Mouse (Mus musculus): ENCODE measurements around the gene Hist1h4h.
A peak's percentile ranks its signal among the peaks of the same experiment; 100 is the strongest.

The Hist1h4h gene

DNA sequence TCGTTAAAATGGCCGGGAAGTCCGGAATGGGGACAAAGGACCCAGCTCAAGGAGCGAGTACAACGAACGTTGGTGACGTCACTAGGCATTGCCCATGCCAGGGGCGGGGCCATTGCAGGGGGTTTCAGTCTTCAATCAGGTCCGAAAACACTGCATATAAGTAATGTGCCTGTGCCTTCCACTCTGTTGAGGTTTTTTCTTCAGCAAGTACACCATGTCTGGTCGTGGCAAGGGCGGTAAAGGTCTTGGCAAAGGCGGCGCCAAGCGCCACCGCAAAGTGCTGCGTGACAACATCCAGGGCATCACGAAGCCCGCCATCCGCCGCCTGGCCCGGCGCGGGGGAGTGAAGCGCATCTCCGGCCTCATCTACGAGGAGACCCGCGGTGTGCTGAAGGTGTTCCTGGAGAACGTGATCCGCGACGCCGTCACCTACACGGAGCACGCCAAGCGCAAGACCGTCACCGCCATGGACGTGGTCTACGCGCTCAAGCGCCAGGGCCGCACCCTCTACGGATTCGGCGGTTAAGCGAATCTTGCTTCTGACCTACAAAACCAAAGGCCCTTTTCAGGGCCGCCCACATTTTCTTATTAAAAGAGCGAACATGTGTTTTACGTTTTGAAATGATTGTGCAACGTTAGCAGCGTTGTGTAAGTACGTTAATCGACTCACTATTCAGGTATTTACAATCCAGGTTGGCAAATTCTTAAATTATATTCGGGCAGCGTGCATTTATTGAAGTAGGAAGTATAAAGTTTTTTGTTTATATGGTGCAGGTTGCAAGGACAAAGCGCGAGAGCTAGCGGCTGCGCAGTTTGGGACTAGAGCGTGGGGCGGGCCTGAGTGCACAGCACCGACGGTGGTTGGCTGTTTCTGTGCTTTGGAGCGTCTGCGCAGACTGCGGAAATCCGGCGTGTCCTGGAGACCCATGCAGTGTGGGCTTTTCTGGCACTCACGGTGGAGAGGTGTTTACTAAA, at the start of gene Hist1h4h:
Gene Hist1h4h, plus strand, starts transcription at position 150 of the 975 bp plus-strand sequence.
- DNase-seq (ENCODE audit: low spot score) = peak; percentile 77

- DNase-seq (ENCODE audit: low spot score) = no peak
Observed at GRCm38 (mm10) chr13:23483153-23483552, 47.7 kb upstream of the Hist1h4h start.

- no peak for DNase-seq (ENCODE audit: low spot score)
Observed at GRCm38 (mm10) chr13:23485271-23485670, 45.6 kb upstream of the Hist1h4h start.

GRCm38 (mm10) chr13:23488400-23489322, 42.2 kb upstream of the Hist1h4h start, which contains the start of gene Btn2a2:
Btn2a2 (minus strand) TSS chr13:23488857.
- no peak for DNase-seq (ENCODE audit: low spot score)

- DNase-seq (ENCODE audit: low spot score) = no peak
Observed at GRCm38 (mm10) chr13:23490863-23491262, 40.0 kb upstream of the Hist1h4h start.

DNA sequence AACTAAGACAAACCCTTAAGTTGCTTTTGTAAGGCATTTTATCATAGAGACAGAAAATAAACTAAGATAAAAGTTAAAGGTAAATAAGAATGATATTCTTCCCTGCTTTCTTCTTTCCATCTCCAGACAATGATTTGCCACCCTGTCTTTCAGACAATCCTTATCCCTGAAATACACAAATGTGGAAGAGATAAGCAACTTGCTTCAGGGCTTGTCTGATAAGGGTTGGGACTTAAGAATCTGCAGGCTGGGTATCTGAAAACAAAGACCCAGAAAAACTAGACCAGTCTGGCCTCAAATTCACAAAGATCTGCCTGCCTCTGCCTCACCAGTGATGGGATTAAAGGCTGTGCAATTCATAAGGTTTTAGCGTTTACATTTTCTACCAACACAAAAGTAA, 39.6 kb upstream of the Hist1h4h start:
- no peak for DNase-seq (ENCODE audit: low spot score)

DNA sequence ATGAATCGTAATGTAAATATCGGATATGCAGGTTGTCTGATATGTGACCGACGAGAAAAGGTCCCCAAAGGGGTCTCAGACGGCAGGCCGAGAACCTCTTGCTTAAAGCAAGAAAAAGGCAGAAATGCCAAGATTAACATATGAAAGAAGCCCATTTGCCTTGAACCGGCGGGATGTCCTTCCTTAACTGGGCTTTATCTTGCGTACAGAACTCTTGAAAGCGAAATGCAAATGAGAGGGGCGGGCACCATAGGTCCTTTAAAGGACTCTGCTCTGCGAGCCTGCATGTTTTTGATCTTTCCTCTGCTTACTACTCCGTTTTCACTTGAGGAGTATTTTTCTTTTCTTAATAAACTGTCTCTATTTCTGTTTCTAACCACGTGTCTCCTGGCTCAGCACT, 38.9 kb upstream of the Hist1h4h start:
- no peak for DNase-seq (ENCODE audit: low spot score)

DNA sequence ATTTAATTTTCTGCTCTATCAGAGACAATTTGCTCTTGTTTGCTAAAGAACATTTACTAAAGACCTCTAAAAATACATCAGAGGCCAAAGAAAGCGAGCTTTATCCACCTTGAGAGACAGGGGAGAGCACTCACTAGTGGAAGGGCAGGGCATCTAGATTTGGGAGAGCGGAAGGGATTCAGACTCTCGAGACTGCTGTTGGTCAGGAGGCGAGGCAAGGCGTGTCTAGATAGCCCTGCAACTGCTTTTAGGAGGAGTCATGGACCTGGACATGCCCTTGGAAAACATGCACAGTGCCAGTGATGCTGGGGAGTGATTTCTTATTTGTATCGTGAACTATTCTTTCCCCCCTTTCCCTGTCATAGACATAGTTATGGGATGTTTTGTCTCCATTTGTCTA, 35.3 kb upstream of the Hist1h4h start:
- DNase-seq (ENCODE audit: low spot score) = no peak

- DNase-seq (ENCODE audit: low spot score) = no peak
Observed at GRCm38 (mm10) chr13:23497656-23498321, 33.1 kb upstream of the Hist1h4h start.

DNA sequence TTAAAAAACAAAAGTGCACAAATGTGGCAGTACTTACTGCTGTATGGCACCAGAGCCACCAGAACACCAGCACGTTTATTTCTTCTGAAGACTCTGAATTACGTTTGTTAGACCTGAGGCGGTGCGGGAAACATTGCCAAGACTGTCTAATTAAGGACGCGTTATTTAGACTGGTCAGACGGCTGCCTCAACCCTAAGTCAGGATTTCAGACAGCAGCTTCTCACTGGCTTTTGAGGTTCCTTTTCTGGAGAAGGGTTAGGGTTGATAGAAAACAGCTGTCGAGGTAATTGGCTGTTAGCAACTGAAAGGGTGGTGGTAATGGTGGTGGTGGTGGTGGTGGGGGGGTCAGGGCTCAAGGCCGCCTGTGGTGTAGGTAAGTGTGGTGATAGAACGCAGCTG, 32.2 kb upstream of the Hist1h4h start:
- no peak for DNase-seq (ENCODE audit: low spot score)

- no peak for DNase-seq (ENCODE audit: low spot score)
Observed at GRCm38 (mm10) chr13:23499943-23500342, 30.9 kb upstream of the Hist1h4h start.

GRCm38 (mm10) chr13:23500424-23501200, 30.2 kb upstream of the Hist1h4h start:
- no peak for DNase-seq (ENCODE audit: low spot score)

- DNase-seq (ENCODE audit: low spot score) = no peak
Observed at GRCm38 (mm10) chr13:23501511-23501910, 29.3 kb upstream of the Hist1h4h start.

- DNase-seq (ENCODE audit: low spot score) = no peak
Observed at GRCm38 (mm10) chr13:23502031-23502567, 28.8 kb upstream of the Hist1h4h start.

GRCm38 (mm10) chr13:23502916-23503315, 27.9 kb upstream of the Hist1h4h start:
- no peak for DNase-seq (ENCODE audit: low spot score)

- no peak for DNase-seq (ENCODE audit: low spot score)
Observed at GRCm38 (mm10) chr13:23503797-23504196, 27.1 kb upstream of the Hist1h4h start.

GRCm38 (mm10) chr13:23505662-23506345, 25.0 kb upstream of the Hist1h4h start:
- no peak for DNase-seq (ENCODE audit: low spot score)

DNA sequence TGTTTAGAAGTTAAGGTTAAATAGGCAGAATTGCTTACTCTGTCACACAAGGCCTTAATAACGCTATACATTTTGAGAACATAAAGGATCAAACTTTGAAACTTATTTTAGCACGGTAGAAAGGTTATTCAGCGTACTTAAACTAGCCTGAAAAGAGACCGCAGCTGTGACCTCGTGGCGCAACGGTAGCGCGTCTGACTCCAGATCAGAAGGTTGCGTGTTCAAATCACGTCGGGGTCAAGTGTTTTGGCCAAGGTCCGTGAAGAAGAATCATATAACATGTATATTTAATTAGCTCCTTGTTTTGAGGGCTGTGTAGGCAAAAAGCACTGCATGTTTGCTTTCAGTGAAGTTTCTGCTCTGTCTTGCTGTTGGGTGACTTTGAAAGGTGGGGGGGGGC, 24.5 kb upstream of the Hist1h4h start:
- no peak for DNase-seq (ENCODE audit: low spot score)

GRCm38 (mm10) chr13:23506819-23507515, 23.9 kb upstream of the Hist1h4h start:
- no peak for DNase-seq (ENCODE audit: low spot score)

- DNase-seq (ENCODE audit: low spot score) = no peak
Observed at GRCm38 (mm10) chr13:23510127-23510526, 20.7 kb upstream of the Hist1h4h start.

Measured in urinary bladder, postnatal 10 days (tissue).